Mouse (Mus musculus) lung, postnatal 14 days (tissue): ENCODE results near the gene Plek.

Source experiments
- DNase-seq: peaks from one replicate; pipeline ENCODE4 v3.0.0; 2021

The Plek gene

DNA sequence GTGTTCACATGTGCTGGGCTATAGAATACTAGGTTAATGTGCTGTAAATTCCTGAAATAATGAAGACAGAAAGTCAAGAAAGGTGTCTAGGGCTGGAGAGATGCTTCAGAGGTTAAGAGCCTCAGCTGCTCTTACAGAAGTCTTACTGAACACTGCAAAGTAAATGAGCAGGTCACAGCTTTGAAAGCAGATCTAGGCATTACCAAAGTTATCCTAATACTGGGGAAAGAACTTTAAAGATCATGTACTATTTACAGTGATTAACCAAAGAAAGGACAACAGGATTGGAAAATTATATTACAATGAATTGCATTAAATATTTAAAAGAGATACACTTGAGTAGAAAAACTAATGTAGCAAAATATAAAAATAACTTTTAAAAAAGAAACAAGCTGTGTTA lies 52.2 kb downstream of the Plek start:
- no peak for DNase-seq

DNA sequence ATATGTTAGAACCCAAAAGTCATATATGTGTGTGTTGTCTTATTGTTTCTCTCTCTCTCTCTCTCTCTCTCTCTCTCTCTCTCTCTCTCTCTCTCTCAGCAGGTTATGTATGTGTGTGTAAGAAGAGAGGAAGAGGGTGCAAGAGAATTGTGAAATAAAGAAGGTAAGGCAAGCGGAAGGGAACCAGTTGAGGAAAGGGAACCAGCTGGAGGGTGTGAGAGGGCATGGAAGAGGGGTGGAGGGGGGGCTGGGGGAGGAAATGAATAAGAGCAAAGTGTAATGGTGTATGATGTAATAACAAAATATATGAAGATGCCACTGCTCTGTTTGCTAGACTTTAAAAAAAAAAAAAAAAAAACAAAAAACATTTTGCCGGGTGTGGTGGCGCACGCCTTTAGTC lies 52.8 kb downstream of the Plek start:
- DNase-seq: no peak

DNA sequence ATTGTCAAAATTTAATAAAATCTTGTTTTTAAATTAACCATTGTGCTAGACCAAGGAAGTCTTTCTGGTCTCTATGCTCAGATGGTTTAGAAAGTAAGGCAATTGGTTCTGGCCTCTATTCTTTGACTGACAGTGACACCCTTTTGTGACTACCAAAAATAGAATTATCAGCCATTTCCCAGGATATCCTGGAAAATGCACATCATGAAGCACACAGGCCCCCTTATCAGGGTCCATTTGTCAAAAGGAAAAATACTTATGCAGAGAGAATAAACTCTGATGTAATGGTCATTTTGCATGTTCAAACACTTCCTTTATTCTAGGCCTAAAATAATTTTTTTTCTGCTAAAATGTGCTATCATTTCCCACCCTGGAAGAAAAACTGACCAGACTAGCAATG lies 54.7 kb downstream of the Plek start:
- no peak for DNase-seq

DNA sequence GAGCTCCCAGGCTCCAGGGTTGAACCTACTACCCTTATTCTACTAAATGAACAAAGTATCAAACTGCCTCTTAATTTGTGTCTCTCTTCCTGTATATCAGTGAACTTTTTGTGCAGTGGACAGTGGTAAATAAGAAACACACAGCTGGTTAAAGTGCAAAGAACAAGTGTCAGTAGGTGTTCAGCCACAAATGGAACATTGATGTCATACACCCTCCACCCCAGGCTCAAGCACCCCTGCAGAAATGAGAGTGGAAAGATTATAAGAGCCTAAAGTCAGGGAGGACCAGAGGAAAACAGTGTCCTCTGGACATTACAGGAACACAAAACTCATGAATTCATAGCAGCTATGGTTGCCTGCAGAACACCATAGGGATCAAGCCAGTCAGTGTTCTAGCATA lies 55.4 kb downstream of the Plek start:
- DNase-seq: no peak

DNA sequence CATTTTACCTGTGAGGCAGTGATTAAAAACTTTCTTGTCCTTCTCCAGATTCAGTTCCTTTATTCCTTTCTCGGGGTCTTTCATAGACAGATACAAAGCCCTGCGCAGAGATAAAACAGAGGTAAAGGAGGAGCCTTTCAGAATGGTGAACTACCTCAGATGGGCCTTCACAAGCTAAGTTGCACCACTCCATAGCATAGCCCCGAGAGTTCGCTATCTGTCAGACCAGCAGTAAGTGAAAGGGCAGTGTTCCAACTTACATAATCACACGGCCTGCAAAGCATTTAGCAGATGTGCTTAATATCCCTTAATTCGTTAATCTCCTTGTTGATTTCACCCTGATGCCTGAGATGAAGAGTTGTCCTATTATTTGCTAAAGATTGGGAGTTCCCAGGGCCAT lies 59.3 kb downstream of the Plek start:
- no peak for DNase-seq

DNA sequence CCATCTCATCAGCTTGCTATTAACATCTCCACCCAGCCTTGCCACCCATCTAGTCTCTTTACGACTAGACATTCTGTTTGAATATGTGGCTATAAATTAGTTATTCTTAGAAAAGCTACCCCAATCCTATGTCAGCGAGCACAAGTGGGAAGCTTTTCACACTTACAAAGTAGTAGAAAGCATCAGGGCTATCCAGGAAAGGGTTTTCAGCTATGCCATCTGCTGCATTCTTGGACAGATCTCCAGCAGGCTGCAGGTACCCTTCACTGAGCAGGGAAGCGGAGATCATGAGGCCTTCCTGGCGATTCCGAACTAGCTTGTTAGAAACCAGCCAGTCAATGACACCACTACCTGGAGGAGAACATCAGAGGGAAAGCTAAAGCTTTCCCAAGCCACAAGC lies 62.3 kb downstream of the Plek start:
- no peak for DNase-seq

DNA sequence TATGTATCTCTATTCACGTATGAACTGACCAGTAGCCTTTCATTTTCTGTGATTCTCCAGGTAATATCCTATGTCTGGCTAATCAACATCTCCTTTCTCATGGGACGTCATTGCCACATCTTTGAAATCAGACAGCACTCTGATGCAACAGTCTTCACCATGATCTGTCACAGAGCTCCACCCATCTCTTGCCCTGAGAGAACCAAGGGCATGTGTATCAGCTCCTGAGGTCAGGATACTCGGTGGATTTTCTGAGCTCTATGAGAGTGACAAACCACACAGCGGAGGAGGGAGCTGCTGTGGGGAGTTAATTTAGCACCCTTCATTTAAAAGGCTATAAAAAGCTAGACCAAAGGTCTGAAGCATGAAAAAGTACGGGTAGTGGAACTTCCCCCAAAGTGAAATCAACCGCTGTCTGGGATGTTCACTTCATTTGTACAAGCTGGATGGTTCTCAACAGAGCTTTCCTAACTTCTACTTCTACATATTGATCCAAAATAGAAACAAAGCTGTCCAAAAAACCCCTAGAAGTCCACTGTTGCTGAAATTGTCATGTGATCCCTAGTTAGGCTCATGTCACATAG lies 64.3 kb downstream of the Plek start:
- no peak for DNase-seq

DNA sequence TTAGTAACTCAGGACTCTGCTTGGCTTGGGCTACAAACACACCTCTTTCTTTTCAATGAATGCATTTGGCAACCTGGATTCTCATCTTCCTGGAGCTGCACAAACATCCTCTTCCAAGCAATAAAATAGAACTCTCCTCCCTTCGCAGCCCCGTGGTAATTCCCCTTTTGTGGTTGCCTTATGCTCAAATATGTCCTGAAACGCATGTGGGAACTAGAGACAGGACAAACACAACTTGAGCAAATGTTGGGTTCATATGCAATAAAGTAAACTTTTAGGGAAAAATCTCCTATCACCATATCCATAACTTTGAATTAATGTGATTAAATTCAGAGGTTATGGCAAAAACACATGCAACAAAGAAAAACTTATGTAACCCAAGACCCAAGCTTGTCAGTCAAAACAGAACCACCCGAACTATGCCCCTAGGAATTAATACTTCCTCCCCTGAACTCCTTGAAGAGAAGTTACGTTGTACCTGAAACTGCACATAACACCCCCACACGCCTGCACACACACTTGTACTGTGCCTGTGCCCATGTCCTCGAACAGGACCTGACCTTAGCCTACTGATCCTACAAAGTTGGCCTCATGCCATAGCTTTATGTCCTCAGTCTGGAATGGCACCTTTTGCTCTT lies 65.5 kb downstream of the Plek start:
- DNase-seq: no peak

DNA sequence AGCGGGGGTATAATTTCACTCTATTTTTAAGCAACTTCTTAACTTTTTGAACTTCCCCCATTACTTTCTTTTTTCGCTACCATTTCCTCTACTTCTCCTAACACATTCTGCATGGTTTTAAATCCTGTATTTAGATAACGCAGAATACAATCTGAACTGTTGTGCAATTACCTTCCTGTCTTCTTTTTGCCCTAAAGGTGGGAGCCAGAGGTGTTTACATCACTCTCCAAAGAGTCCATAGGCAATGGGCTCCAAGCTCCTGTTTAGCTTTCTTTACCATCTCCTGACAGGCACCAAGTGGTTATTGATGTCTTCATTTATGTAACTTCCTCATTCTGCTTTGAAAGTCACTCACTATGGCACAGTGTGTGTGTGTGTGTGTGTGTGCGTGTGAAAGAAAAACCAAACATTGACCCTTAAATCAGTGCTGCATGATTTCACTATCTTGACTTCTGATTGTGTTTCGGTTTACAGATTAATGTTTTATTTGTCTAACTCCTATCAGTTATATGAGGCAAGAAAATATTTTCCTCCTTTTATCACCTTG lies 73.9 kb downstream of the Plek start:
- no peak for DNase-seq

DNA sequence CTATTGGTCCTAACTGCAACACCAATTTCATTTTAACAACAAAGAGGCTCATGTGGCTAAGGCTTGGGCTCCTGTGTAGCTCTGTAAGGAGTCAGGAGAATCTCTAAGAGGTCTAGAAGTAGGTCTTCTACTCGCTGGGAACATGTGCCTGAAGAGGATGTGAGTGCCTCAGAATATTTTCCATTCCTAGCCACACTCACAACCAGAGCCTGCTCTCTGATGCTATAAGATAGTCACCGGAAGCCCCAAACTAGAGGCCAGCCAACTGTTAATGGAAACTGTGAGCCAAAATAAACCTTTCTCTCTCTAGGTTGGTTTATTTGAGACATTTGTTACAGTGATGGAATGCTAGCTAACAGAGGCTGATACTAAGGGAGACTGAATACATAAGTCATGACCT lies 74.6 kb downstream of the Plek start:
- DNase-seq: no peak

DNA sequence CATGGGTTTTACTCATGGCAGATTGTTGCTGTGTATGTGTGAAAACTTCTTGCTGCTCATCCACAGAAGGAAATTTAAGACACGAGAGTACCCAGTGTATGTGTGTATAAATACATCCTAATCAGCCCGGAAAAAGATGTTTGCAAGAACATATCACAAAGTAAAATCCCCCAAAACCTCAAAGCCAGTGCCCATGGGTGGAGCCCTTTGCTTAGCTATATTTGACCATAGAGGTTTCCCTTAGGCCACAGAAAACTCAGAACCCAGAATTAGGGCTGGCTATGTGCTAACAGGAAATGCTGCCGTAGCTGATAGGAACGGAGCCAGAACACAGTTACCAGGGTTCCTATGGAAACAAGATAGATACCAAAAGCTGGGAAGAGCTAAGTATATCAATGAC lies 75.2 kb downstream of the Plek start:
- peak; percentile 47 for DNase-seq

DNA sequence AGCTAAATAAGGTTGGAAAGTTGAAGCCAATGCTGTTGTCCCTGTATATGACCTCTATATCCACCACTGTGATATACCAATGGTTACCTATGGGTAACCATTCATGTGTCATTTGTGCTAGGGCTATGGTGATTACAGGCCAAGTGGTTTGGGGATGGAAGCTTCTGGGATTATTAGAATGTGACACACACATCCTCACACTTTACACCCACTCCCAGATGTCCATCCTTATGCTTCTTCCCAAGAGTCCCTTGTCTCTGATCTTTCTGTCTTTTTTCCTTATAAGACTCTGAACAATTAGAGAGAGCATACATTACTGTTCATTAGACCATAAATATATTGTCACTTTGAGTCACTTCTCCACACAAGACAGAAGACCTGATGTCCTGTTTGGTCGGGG lies 79.1 kb downstream of the Plek start:
- no peak for DNase-seq

DNA sequence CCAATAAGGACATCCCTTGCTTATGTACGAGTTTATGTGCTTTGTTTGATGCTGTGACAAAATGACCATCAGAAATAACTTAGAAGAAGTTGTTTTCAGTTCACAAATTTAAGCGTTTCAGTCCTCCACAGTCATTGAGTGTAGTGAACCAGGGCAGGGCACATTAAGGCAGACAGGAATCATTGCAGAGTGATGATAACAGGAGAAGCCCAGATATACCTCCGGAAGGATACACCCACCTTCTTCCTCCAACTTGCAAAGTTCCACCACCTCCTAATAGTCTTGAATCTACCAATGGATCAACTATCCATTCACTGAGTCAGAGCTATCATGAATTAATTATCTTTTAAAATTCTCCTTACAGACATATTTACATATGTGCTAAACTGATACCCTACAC lies 80.2 kb downstream of the Plek start:
- DNase-seq: no peak

DNA sequence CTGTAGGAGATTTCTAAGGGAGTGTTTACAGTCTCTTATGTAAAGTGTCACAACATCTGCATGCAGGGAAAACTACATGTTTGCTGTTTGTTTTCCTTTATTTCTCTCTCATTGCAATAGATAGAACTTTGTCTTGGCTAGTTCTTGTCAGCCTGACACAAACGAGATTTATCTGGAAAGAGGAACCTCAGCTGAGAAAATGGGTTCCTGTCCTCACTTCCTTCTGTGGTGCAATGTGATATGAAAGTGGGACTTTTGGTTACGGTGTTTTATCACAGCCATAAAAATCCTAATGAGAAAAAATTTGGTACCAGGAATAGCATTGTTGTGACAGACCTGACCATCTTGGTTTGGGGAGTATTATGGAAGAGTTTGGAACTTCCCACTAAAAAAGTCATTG lies 82.5 kb downstream of the Plek start:
- no peak for DNase-seq

DNA sequence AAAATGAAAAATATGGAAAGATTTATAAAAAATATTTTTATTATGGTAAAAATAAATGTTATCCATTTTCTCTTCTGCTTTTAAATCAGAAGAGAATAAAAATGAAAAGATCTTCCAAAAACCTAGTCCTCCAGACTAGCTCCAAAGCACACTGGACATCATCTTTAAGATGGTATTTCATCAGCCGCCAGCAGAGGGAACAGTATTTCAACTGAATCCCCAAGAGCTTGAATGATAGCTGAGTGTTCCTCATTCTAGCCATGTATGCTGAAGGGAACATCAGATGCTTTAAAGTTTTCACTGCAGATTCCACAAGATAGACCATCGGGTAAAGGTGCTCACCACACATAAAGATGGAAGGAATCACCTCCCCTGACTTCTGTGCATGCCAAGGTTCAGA lies 84.4 kb downstream of the Plek start:
- peak; percentile 21 for DNase-seq

DNA sequence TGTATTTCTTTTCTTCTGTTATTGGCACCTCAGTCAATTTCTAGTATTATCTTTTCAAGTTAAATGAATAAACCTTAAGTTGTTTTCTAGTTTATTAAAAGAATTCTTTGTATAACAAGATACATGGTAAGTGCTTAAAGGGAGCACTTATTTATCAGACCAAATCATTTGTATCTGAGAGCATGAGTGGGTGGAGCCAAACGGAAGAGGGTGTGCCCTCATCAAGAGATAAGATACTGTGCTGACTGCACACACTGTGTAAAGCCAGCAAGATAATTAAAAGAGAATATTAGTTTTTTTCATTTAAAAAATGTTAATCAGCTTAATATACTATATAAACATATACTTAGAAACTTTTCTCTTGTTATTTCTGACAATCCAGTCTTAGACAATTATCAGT lies 93.7 kb downstream of the Plek start:
- no peak for DNase-seq

DNA sequence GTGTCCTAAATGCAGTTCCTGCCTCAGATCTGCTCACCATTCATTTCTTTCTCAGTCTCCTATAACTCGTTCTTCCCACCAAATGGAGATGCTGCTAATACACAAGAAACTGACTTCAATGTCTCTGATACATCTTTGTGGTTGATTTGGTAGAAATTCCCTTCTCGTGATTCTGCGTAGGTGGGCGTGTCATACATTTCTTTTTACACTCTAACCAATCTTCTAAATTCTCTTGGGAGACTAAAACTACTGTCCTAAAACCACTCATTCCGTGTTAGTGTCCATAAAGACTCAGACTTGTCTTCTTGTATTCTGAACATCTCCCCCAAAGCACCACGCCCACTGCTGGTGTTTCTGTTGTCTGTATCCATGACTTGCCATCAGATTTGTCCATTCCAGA lies 95.2 kb downstream of the Plek start:
- no peak for DNase-seq

DNA sequence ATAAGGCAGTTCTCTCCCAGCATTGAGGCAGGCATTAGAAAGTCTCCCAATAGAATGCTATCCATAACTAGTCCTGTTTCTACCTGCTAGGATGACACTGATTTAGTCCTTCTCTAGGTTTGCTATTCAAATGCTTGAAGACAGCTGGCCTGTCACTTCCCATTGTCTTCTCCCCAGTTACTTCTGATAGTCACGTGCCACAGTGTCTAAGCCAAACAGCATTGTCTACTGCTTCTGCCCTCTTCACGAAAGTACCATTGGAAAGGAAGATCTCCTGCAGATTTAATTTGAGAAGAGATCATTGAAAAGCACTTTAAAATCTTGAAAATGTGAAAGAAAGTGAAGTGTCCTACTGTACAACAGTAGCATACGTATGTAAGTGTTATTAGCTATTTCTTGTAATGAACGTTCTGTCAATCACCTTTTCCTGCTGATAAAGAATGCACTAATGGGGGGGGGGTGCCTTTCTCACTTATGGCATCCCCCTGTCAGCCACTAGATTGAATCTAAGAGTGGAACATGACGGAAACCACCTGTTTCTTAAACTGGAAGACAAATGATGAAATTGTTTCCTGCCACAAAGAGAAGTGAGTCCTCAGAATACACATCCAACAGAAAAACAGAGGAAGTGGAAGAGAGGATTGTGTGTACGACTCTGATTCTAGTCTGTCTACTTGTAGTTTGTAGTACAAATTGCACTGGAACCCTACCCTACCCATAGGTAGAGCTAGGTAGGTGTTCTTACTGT lies 95.9 kb downstream of the Plek start:
- DNase-seq: no peak

DNA sequence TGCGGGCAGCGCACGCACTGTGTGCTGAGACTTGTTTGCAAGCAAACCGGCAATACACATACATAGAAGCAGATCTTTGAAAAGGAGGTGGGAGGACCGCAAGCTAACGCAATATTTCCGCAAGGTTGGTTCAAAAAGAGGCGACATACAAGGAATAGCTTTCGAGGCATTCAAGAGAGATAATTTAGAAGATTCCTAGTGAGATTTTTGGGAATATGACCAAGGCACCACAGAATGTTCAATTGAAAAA lies 100.5 kb downstream of the Plek start:
- DNase-seq: no peak

DNA sequence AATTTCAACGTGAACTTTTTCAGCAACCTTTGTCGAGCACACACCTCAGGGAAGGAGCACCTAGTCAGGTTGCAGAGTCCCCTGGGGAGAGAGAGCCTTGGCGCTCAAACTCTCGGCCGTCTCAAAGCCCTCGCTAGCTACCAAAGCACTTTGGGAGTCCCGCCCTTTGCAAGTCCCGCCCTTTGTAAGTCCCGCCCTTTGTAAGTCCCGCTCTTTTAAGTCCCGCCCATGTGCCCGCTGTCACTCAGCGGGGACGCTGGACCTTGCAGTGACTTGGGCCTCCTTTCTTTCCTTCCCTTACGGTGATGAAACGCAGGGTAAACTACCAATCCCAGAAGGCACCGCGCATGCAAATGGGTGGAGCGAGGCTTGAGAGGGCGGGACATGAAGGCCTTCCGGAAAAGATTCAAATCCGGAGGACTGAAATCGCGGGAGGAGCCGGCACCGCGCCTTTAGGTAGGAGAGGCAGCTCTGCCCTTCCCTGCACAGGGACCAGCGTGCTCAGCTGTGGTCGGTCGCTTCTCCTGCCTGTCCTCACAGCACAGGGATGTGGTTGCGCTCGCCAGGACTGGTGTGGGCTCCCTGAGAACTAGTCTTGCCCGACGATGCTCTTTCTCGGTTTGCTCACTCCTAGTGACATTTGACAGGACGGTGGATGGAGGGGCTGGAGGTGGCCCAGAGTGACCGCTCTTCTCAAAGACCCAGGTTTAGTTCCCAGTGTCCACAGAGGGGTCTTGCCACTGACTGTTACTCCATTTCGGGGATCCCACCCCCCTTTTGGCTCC lies 101.0 kb downstream of the Plek start, which contains the start of gene Fbxo48:
Fbxo48 (plus strand) TSS at position 400 of the 785 bp plus-strand sequence.
- peak; percentile 95 for DNase-seq

DNA sequence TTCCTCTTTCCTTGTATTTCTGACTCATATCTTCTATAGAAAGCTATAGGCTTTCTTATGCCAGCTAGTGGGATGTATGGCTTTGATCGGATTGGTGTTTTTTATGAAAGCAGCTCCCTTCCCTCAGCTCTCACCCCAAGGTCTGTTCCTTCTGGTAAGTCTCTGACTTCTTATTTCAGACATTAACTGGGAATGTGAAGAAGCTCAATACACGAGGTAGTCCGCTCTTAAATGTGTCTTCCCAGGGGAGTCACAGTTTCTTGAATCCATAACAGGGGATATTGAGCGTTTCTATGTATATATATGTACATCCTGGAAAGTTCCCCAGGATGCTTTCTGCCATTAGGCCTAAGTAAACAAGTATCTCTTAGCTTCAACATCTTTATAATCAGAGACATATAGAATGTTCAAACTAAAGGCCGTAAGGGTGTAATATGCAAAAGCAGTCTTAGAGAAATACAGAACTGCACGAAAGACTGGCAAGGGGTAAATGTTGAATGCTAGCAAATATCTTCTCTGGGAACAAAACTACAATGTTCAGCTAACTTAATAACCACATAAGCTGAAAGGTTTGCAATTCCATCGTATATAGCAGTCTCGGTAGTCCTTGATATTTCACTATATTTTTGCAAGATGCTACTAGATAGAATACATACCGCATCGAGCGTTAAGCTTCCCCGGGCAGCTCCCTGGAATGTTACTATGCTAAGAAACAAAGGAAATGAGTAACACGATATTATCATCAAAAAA lies 101.8 kb downstream of the Plek start:
- DNase-seq: no peak

DNA sequence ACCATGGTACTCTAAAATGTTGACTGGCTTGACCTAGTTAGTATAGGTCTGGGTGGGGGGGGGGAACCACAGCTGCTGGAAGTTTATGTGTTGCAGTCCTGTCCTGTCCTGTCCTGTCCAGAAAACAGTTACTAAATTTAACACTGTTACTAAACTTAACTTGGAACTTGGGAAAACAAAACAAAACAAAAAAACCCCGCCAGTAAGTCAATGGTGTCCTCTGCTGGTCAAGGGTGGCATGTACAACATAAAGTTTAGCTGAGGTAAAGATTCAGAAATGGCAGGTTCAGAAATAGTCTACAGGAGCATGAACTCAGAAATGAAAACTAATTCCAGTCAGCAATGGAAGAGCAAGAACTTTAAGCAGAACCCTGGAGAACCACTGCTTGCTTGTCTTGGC lies 103.4 kb downstream of the Plek start:
- peak; percentile 44 for DNase-seq

DNA sequence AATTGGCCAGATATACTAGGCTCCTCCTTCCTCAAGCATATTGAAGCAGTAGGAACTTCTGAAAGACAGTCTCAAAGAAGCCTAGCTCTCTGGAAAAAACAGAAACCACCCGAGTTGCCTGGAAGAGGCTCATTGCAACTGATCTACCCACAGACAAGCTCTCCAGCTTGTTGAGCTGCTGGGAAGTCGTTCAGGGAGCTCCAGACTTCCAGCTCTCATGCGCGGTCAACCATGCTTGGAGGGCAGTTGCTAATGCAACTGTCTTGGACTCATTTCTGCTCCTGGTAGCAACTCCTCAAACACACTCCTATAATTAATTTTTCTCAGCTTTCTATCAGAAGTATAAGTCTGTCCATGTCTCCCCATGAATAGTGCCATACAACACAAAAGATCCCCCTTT lies 109.2 kb downstream of the Plek start:
- no peak for DNase-seq
